Mouse (Mus musculus) ES-CJ7 (cell line): ENCODE results near the gene Smarcd3.

Experiments used
- DNase-seq: peaks from one replicate; pipeline ENCODE4 v3.0.0; 2011; ENCODE audit warnings: low read depth, low spot score

The Smarcd3 gene

DNA sequence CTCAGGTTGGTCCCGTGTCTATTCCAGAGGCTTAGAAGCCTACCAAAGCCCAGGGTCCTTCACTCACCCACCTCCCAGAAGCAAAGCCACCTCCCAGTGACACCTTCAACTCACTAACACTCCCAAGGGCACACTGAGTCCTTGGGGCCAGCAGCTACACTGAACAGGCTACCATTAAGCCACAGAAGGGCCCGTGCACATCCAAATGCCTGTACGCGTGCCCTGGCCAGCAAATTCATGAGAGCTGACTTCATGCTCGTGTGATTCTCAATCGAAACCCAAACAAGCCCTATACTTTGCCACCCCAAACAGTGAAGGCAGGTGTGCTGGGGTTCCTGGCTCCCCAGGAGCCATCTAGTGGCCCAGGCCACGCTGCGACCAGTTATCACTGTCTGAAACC, 3.6 kb downstream of the Smarcd3 start:
- no peak for DNase-seq

DNA sequence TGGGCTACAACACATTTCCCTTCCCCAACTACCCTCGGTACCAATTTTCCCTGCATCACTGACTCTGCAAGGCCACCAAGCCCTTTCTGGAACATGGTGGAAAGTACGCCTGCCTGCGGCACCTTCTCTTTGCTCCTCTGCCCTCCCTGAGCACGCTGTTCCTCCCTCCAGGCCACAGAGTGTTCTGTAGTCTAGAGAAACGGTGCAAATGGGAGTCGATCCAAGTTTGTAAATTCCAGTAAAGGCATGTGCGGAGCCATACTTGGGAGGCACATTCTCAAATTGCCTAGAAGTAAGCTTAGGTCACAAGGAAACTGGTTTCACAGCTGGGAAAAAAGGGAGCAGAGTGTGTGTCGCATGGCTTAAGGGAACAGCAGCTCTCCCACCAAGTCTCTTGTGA, 4.1 kb downstream of the Smarcd3 start:
- no peak for DNase-seq

DNA sequence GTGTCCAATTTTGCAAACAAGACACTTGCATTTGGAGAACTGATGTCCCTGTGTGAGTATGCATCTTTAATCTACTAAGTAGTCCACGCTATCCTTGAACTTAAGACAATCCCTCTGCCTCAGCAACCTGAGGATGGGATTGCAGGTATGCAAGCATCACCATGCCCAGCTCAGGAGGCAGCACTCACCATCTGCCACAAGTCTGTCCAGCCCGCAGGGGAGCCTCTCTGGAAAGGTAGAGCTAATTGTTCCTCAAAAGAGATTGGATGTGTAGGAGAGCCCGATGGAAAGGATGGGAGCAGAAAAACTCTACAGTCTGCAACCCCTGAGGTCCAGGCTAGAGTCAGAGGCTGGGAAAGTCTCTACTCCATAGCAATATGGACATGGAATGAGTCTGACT, 5.3 kb downstream of the Smarcd3 start:
- DNase-seq: no peak

DNA sequence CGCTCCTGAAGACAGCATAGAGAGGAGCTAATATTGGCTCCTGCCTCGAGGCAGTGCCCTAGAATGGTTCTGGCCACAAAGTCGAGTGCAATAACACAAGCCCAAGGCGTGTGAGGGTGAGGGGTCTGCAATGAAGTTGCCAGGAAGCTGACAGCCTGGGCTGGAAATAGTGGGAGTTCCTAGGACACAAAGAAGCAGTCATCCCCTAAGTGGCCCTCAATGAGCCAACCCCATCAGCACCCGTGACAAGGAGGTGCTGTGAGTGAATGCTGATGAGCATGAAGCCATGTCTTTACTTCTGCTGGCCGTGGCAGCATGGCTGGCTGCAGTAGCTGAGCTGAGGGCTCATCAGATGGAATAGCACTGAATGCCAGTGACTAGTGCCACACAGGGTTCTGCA, 9.1 kb downstream of the Smarcd3 start:
- no peak for DNase-seq

DNA sequence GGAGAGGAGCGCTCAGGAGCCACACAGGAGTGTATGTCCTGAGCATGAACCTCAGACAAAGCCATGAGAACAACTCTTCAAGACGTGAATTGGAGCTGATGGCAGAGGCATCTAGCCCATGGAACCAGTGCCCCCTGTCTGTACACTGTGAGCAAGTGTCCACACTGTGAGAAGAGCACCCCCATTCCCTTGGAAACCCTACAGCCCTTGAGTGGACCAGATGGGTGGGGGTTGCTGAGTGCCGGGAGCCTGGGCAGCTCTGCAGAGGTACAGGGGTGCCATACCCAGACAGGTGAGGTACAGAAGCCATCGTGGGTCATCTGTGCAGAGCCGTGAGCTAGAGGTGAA, 11.9 kb downstream of the Smarcd3 start:
- DNase-seq: no peak

DNA sequence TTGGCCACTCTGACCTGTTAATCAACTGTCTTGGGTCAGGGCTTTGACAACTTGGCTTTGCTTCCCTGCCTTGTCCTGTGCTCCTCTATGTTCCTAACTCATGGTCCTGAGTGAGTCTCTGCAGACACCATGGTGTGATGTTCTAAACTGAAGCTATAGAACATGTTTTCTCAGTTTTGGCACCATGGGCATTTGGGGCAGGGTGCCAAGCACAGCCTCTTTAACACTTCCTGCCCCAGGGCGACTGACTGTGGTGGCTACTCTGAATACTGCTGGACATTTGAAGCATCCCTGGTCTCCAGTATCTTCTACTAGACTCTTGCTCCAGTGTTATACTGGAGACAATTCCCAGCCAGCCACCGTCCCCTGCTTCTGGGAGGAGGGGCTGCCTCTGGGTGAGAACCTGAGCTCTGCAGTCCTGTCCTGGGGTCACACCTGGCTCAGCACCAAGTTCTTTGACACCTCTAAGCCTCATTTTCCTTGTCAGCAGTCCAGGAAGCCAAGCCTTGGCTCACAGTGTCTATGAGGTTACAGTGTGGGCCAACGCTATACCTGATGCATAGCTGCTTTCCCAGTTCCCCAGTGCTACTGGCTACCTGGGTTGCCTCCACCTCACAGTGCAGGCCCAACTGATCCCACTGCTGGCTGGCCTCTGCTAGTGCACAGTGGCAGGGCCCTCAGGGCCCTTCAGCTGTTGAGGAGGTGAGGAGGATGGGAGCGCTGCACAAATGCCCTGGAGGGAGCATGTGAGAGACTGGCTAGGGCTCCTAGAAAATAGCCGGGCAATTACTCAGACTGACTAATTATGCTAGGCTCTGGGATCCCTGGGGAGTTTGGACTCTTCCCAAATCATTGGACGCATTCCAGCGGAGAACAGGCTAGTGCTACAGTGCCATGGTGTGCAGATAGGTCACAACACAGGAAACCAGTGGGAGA, 12.6 kb downstream of the Smarcd3 start:
- DNase-seq: no peak

DNA sequence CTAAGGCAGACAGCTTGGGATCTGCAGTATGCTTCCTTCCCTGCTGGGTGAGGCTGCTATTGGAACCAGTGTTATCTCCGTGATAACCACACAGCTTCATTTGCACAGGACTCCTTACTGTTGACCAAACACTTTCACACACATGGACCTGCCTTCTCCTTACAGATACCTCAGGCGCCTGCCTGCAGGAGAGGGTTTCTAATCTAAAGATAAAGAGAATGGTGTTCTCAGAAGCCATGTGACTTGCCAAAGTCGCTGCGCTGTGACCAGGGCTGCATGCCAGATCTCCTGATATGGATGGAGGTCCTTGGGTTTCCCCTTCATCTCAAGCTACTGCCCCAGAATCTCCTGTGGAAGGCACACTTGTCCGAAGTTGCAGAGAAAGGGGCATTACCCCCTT, 14.8 kb downstream of the Smarcd3 start:
- no peak for DNase-seq

DNA sequence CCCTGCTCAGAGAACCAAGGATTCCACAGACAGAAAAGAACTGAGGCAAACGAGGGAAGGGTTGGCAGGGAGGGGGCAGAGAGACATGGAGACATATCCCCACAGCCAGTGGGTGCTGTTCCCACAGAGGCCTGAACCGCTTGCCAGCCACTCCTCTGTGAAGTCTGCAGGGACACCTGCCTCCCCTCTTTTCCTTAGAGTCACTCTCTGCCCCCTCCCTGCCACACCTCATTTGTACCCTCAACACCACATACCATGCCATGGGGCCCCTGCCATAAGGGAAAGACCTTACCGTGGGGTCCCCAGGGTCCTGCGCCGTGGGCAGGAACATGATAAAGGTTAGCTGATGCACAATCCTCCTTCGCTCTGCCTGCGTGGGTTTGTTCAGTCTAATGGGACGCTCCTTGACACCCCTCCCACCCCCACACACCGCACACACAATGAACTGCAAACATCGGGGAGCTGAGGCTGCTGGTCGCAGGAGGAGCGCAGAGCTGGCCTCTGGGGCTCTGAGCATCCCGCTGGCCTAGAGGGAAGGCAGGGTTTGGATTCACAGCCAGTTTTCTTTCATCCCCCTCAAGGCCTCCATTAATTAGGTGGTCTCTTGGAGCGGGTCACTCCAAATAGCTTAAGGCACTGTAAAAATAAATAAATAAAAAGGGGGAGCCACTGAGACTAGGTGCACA, 18.1 kb downstream of the Smarcd3 start:
- DNase-seq: no peak

DNA sequence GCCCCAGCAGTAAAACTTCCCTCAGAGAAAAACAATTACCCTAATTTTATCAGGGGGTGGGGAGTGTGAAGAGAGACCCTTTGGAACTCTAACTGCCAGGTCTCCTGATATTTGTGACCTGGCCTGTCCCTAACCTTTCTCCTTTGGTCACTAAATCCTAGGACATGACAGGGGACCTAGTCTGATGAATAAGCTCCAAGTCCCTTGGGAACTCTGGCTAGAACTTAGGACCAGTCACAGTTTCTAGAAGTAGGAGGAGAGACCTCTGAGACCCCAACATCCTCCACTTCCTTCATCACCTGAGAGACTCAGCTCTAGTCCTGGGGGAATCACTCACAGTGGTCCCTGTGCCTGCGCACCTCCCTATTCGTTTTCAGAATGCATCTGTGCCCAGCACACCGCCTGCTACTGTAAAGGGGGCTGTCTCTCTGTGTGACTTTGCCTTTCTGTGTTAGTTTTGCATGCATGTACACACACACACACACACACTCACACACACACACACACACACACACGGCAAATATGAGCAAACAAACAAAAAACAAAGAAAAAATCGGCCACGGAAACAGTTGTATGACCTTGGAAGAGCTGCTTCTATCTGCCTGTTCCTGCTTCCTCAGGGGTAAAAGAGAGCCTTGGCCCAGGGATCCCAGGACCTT, 18.8 kb downstream of the Smarcd3 start:
- DNase-seq: no peak

DNA sequence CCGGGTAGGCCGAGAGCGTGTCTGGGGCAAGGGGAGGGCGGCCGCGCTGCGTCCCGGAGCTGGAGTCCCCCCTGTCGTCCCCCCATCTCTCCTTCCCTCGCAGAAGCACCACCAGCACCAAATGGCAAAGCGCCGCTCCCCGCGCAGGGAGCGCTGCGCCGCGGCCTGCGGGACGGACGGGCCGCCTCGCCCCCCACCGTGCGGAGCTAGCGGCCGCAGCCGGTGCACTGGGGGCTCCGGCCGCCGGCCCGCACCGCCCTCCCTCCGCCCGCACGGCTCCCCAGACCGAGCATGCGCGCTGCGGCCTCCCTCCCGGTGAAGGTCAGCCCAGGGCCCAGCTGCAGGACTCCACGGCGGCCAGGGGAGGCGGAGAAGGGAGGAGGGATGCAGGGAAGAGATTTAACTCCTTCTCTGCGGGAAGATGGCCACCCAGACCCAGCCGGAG, 19.5 kb downstream of the Smarcd3 start:
- peak; percentile 27 for DNase-seq

DNA sequence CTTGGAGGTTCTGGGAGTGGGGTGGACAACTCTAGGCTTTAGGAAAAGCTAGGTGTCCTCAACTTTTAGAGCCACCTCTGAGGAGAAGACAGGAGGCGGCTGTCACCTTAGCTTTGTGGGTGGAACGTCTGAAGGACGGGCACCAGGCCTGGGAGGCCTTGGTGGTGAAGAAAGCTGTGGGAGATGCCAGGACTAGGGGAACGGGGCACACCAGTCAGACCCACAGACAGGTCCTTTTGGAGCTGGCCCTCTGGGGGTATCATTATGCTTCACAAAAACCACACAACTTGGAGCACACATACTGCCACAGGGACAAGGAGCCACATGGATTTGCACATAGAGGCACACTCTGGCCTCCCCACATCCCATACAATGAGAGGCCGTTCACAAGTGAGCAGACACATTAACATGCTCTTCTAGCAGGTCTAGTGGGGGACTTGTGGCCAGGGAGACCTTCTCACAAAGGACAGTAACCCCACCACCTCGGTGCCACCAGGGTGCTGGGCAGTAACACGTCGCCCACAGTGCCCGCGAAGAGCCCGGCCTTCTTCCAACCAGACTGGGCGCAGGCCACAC, 20.0 kb downstream of the Smarcd3 start:
- DNase-seq: no peak

DNA sequence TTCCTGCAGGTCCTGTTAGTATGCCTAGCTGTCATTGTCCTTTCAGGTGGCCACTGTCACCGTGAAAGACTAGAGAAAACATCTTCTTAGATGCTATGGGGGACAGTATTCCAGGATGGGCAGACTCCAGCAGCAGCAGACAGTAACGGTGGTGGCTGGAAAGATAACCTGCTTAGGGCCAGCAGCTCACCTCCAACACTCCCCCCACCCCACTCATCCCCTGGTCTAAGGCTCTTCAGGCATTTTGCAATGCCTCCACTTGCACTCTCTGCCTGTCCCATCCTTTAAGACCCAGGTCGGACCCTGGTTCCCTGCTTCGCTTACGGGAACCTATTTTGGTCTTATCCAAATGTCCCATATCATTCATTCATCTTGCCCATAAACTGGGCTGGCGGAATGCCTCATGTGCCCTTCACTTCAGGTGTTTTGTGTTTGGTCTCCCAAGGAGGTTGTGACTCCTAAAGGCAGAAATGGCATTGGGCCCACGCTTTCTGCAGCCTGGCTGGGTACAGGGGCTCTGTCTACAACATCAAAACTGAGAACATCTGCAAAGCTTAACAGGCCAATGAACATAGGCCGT, 20.7 kb downstream of the Smarcd3 start:
- DNase-seq: no peak

DNA sequence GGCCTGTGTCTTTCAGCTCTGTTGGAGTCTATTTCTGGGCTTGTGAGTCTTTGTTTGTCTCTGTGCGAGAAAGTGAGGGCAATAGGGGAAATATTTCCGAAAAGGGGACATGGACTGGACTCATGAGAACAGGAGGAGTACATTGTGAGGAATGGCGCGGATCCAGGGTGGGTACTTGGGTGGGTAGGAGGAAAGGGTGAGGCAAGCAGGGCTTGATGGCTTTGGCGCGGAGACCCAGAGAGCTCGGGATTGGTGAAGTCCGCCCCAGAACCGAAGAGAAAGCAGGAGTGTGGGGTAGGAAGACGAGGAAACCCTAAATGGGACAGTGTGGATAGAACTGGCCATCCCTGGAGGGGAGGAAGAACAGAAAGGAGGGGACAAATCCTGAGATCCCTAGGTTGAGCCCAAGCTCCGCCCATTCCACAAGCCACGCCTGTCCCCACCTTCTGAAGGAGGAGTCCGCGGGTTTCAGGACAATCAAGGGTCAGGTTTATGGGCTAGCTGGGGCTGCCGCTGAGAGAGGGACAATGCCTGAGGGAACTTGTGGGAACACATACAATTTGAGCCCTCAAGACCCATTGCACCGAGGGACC, 21.4 kb downstream of the Smarcd3 start:
- peak; percentile 63 for DNase-seq

DNA sequence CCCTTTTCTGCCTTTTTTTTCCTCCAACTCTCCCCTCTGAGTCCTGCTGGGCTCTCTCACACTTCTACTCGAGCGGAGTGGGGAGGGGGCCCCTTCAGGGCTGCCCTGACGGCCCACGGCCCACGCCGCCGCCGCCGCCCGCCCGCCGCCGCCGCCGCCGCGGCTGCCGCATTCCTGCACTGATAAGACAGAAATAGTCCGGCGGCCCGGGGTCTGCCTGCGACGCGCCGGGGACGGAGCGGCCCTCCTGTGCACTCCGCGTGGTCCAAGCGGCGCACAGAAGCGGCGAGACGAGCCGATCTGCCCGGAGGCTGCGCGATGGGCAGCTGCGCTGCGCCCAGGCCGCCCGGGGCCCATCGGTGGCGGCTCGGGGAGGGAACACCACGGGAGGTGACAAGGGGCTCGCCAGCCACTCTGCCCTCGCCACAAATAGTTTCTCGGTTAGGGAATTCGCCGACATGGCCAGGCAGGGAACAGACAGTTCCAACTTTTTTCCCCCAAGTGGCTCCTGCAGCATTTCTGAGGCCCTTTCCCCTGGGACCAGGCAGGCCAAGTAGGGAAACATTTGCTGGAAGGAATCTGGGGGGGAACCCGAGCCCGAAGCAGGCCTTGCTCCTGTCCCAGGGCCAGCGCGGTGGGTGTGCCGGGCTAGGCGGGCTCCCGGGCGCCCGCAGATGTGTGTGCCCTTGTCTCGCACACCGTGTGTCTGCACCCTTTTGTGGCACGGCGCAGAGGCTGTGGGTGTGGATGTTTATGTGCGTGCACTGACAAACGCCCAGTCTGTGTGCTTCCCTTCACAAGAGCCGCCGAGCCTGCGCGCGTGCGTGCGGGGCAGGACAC, 22.1 kb downstream of the Smarcd3 start:
- peak; percentile 49 for DNase-seq

DNA sequence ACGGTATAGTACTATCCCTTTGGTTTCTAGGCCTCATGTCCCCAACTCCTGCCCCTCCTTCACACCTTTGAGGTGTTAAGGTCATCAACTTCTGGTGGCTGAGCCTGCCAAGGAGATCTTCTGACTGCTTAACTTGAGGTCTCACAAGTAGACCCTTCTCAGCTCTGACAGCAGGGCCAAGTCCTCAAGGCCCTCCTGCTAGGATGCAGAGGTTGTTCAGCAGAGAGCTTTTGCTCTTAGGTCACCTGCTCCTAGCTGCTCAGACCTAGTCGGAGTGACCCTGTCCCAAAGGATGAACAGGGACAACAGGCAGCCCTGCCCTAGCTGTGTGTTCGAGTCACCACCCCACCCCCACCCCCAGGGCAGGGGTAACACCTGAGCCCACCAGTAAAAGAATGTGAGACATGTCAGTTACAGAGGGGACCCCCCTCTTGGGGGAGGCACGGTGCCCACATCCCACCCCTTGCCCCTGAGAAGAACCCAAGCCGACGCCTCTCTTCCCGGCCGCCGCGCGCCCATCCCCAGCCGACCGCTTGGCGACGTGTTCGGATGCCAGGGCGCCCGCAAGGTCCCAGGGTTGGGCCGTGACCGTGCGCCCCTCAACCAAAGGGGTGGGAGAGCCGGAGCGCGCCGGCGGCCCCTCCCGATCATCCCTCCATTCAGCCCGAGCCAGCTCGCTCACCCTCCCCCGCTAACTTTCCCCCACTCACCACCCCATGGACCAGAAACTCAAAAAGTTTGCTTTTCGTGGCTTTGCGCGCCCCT, 23.0 kb downstream of the Smarcd3 start:
- DNase-seq: no peak

DNA sequence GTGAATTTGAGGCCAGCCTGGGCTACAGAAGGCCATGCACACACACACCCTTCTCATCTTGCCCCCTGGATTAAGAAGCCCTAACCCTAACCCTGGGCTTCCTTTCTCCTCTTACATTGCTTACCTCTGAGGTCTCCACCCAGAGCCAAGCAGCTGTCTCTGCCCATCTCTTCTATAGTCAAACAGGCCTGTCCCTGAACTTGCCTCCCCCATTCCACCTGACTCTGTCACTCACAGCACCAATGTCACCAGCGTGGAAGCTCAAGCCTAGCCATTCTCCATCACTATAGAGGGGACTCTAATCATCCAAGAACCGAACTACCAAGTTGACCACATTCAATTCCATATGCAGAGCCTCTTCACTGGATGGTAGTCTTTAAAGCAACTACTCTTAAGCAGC, 24.0 kb downstream of the Smarcd3 start:
- no peak for DNase-seq

DNA sequence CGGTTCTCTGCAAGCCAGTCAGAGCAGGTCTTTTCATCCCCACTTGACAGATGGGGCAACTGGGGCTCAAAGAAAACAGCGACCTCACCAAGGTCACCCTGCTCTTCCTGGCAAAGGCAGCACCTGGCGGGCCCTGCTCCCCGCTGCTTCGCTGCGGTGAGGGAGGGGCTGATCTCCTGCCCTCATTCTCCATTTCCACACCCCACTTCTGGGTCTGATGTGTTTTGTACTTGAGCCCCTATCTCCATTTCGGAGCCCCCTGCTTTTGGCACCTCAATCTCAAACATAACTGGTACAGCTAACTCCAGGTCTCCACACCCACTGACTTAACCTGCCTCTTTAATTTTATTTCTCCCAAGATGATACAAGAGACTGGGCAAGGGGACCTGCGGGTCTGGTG, 25.1 kb downstream of the Smarcd3 start:
- no peak for DNase-seq

DNA sequence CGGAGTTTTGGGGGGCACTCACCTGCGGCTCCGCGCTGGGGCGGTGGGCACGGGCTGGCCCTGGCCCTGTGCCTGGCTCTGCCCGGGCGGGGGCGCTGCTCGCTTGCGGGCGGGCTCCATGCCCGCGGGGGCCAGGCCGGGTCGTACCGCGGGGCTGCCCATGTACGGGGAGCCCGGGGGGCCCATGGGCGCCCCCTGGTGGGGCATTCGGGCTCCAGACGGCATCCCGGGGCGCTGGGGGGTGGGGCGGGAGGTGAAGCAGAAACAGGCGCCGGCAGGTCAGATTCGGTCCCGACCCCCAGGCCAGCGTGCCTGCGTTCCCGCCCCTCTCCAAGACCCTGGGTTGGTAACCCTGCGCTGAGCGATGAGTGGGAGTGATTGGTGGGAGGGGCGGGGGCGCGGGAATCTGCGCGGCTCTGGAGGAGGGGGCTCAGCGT, 25.6 kb downstream of the Smarcd3 start:
- peak; percentile 88 for DNase-seq

DNA sequence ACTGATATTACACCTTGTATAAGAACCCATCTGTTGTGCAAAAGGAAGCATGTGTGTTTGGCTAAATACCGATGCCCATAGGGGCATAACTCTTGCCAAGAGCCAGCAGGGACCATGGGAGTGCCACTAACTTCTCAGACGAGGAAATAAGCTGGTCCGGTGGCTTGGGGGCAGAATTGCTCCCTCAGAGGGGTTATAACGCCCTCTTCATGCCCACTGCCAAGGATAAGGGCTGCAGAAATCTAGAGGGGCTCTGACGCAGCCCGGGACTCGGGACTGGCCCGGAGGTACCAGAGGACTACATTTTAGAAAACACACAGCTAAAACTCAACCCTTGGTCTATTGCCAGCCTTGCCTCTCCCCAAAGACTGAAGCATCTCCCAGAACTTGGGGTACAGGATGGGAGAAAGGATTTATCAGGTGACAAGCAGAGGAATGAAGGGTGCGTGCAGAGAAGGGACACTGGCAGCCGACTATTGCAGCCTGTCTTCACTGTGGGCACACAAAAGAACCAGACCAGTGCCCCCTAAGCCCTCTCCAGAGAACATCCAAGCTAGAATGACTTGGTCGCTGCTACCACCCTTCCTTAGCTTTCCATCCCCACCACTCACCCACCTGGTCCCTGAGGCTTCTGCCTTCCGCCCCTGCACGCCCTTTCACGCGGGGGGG, 26.2 kb downstream of the Smarcd3 start:
- DNase-seq: no peak
